Mouse (Mus musculus): ENCODE results near the gene Phf19.

- no peak for TF ChIP-seq EP300 (IDR thresholded peaks at IDR 0.05)
- no peak for TF ChIP-seq CTCF (IDR thresholded peaks at IDR 0.05)
These were observed 66.1 kb downstream of the Phf19 start for GRCm38 (mm10) chr2:34847702-34848101.
